Mouse (Mus musculus): ENCODE results near the gene Gm28042. TPM values are rescaled to one million over a fixed set of nuclear protein-coding genes. Genes with fewer than 3 reads are reported as not detected.
A peak's percentile ranks its signal among the peaks of the same experiment; 100 is the strongest.

Gene Gm28042
- total RNA-seq, 2 experiments from 2014 or later: 0.57 to 0.72 TPM

- DNase-seq: no peak
These were observed 31.5 kb downstream of the Gm28042 start for GRCm38 (mm10) chr2:120058818-120059217.

DNA sequence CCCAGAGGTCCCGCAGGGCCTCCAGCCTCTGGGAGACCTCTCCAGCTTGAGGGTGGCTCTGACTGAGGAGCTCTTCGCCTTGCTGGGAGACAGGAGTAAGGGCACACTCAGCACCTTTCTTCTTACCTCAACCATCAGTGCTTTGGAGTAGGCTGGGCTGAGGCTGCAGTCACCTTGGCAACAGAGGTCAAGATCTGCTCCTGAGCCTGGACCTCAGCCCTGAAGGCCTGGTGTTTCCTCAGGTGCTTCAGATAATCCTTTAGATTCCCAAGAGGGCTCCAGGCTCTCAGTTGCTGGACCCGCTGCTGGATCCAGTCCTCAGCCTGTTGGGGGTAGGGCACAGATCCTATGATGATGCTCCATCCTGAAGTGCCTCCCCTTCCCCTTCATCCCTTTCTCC, 32.2 kb downstream of the Gm28042 start:
- DNase-seq: no peak

DNA sequence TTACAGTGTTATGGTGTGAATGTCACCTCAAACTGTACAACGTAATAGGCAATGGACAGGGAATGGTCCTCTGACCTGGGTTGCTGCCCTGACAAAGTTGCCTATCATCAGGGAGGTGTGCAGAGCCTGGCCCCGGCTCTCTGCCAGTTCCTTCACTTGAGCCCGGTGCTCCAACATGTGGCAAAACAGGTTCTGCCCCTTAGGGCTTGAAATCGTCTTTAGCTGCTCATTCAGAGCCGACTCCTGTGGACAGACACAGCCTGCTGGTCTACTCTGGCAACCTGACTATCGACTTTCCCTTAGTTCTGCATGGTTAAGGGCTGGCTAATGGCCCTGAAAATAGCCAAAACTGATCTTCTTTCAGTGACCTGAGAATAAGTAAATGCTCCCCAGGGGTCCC, 32.9 kb downstream of the Gm28042 start:
- DNase-seq: peak; percentile 23 to 27

- no peak for DNase-seq
These were observed 33.4 kb downstream of the Gm28042 start for GRCm38 (mm10) chr2:120060651-120061050.

DNA sequence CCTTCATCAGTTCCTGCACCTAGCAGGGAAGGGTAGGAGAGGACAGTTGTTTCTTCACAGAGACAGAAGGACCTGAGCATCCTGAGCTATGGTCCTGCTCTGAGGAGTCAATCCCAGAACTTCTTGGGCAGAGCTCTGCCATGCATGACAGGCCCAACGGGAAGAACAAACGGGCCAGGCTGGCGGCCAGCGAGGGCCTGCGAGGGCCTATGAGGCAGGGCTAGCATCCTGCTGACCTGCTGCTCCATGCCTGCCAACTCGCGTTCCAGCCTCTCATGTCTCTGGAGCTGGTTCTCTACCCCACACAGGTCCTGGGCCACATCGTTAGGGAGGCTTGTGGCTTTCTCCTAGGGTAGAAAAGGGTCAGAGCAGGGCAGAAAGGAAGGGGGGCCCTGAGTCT, 35.0 kb downstream of the Gm28042 start:
- no peak for DNase-seq

GRCm38 (mm10) chr2:120064639-120065038, 37.3 kb downstream of the Gm28042 start:
- DNase-seq: no peak

DNA sequence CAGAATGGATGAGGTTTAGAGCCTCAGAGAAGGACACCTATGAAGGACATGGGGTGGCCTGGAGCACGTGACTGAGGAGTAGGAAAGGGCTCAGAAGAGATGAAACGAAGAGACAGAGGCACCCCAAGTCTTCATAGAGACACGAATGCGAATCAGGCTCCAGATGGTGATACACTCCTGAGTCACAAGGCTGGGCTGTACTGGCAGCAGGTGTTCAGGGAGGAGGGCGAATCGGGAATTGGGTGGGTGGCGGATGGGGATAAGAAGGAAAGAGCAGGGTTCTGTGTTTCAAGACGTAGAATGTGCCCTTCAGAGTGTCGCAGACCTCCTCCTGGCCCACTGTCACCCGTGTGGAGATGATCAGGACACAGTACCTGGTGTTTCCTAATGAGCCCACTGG, 38.0 kb downstream of the Gm28042 start:
- no peak for DNase-seq

DNA sequence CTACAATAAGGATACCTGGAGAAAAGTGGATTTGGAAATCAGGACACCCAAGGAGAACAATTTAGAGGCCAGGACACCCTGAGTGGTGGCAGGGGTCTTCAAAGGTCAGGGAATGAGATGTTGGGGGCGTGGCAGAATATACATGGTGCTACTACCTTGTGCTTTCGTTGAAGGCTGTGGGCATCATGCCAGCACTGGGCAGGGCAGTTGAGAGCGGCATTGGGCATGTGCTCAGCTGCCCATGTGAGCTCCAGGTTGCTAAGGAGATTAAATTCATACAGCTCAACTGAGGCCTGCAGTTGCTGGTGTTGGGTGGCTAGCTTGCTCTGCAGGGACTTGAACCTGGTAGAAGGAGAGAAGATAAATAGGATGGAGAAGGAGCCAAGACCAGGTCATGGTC, 38.9 kb downstream of the Gm28042 start:
- DNase-seq: no peak

DNA sequence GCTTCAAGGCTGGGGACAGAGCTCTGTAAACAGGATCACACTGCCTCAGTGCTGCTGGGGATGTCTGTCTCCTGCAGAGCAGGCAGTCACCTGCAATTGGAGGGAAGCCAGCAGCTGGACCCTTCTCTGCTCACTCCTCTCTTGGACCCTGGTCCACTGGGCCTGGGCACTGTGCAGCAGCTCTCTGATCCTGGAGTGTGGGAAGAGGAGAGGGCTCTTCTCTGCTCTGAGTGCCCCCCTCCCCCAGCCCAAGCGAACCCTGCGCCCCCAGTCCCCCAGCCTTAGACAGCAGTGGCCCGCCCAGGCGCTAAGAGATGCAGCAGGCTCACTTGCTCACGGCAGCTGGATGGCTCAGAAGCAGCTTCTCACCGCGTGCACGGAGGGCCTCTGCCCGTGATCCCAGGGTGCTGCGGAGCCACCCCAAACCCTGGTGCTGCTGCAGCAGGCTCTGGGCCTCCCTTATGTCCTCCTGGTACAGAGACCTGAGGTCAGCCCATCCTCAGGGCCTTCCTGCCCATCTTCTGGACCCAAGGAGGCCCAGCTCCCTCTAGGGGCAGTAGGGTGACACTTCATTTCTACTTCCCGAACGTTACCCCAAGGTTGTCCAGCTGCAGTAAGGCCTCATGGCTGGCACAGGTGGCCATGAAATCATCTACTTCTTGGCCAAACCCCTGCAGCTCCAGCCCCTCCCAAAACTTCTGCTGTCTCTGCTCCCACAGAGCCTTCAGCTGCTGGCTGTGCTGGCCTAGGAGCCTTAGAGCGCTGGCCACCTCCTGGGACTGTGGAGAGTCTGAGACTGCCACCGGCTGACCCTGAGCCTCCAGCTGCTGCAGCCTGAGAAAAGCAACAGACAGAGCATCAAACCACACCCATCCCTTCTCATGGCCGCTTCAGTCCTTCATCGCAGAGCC, 41.5 kb downstream of the Gm28042 start:
- peak in 1 of 2 experiments; percentile 43 for DNase-seq

GRCm38 (mm10) chr2:120069466-120069990, 42.2 kb downstream of the Gm28042 start:
- no peak for DNase-seq

DNA sequence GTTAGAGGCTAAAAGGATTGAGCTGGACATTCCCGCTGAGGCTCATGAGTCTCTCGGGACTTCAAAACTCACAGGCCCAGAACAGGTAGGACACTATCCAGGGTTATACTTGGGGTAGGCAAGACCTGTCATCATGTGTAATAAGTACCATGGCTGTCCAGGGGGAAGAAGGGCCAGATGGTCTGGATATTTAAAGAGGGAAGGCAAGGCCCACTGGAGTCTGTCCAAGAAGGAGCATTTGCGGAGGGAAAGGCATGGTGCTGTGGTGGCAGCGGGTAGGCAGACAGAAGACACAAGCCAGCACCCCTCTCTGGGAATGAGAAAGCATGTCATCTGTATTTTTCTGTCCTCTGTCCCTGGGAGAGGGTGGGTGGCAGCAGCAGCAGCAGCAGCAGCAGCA, 46.8 kb downstream of the Gm28042 start:
- no peak for DNase-seq

GRCm38 (mm10) chr2:120076076-120076705, 48.9 kb downstream of the Gm28042 start:
- peak; percentile 39 to 52 for DNase-seq

- no peak for DNase-seq
These were observed 55.1 kb downstream of the Gm28042 start for GRCm38 (mm10) chr2:120082416-120082815.

DNA sequence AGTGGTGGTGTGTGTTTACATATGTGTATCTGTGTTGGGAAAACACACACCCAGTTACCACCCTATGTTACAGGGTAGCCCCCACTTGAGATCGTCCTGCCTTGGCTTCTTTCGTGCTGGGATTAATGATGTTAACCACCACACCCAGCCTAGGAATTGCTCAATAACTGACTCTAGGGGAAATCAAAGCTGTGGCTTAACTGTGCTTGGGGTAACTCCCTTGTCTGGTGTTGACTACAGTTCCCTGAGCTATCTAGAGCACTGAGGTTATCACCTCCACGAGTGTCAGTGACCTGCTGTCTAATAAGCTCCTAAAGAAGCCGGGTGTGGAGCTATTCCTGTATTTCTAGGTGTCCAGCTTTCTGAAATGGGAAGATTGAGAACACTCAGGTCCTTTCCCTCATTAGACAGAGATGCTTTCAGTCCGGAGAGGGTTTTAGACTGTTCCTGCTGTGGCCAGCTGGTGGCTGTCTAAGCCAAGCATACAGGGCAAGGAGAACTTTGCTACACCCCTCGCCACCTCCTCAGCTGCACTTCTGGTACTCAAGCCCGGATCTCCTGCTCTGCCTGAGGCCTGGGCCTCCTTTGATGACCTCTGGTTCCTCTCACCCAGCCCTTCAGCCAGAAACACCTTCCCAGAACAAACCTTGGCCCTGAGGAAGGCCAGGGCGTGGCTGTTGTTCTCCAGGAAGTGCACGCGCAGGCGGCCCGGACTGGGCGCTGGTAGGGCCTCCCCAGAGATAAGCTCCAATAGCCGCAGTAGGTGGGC, 57.5 kb downstream of the Gm28042 start:
- peak; percentile 75 to 78 for DNase-seq

GRCm38 (mm10) chr2:120086038-120086437, 58.7 kb downstream of the Gm28042 start:
- DNase-seq: no peak

GRCm38 (mm10) chr2:120087391-120087790, 60.1 kb downstream of the Gm28042 start:
- no peak for DNase-seq

- DNase-seq: no peak
These were observed 60.6 kb downstream of the Gm28042 start for GRCm38 (mm10) chr2:120087897-120088296.

- no peak for DNase-seq
These were observed 63.7 kb downstream of the Gm28042 start for GRCm38 (mm10) chr2:120090979-120091378.
